Mouse (Mus musculus): ENCODE results near the gene Mmp8.

The Mmp8 gene

DNA sequence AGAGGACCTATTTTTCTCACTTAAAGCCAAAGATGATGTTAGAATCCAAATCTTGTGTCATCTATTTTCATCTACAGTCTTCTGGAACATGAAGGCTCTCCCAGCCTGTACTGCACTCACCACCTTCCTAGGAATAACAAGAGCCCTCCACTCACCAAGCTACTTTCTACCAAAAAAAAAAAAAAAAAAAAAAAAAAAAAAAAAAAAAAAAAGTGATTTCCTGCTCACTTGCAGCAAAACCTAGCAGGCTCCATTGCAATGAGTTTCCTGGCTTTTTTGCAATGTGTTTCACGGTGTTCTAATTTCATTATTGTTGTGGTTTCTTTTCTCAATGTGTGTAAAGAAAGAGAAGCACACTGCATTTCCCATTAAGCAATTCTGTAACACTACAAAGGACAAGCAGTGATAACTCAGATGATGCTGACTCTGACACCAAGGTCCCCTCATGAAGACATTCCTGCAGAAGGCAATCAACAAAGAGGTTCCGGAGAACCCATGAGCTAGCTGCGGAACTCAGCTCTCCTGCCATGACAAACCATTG lies 35.1 kb downstream of the Mmp8 start:
- DNase-seq (ENCODE audit: low spot score): no peak

DNA sequence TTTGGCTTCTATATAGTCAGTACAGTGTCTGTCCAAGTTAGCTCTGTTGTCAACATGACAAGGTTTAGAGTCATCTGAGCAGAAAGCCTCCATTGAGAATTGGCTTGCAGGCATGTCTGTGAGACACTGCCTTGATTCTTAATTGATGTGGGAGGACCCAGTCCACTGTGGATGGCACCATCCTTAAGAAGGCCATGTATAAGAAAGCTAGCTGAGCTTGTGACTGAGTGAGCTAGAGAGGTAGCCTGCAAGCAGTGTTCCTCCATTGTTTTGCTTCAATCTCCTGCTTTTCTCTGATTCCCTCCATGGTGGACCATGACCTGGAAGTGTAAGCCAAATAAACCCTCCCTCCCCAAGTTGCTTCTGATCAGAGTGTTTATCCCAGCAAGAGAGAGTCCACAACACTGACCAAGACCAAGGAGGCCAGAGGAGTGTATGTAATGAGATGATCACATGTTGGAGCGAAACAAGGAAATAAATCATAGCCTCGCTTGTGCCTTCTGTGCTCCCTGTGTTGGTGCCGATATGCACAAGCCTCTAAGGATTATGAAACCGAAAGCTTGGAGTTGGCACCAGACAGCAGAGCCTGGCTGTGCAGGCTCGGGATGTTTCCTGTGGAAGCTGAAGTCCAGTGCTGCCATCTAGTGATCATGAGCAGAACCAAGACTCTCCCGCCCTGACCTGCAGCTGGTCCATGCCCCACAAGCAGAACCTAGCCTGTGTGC lies 36.7 kb downstream of the Mmp8 start:
- peak; percentile 63 for DNase-seq (ENCODE audit: low spot score)

DNA sequence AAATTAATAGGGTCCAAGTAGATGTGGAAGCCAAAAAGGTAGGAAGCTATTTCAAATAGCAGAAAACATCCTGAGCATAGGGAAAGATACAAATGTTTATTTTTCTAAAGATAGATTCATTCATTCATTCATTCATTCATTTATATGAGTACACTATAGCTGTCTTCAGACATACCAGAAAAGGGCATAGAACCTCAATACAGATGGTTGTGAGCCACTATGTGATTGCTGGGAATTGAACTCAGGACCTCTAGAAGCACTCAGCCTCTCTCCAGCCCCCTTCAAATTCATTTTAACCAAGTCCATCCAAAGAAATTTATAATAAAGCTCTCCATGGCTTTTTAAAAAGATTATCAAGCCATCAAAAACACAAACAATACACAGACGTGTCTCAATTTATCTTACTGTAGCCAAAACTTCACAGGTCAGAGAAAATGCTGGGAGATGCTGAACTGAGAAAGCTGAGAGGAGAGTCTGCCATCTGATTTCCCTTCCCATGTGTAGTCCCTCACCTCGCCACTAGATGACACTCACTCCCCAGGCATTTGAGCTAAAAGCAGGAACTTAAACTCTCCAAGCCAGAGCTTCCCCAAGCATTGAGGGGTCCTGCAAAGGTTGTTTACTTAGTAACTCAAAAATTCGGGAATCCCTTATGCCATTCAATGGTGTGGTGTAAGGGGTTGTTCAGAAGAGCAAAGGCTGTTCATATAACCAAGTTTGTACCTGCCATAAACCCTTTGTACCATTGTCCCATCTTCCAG lies 44.9 kb downstream of the Mmp8 start:
- DNase-seq (ENCODE audit: low spot score): peak; percentile 56

DNA sequence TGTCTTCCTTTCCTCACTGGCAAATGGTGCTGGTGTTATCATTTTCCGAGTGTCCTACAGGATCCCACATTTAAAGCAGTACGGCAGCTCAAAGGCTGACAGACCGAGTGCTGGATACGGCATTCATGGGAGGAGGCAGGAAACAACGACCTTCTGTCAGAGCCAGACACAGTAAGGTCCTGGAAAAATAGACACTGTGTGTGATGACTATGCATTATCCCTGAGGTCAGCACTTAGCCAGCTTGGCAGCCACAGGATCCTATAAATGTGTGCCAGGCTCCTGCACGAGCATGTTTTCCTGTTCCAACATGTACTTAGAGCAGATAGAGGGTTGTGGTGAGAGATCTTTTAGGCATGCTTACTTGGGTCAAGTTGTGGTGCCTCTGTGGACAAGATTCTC lies 45.7 kb downstream of the Mmp8 start:
- no peak for DNase-seq (ENCODE audit: low spot score)

DNA sequence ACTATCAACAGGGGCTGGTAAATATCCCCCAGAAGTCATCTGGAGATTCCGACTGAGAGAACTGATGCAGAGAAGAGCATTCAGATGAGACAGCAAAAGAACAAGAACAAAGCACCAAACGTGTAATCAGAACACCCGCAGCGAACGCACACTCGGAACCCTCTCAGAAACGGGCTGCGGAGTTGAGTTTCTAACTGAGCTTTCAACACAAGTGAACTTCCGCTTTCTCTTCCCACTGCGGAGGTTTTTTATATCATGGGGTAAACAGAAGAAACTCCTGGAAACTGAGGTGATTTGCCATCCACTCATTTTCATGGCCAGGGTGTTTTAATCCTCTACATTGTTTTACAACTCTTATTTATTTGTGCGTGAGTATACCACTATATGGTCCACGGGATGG lies 47.4 kb downstream of the Mmp8 start:
- DNase-seq (ENCODE audit: low spot score): no peak
